Mouse (Mus musculus) midbrain, embryonic 10.5 days (tissue): ENCODE data around the gene Msx2. TPM values are rescaled to one million over a fixed set of nuclear protein-coding genes. Genes with fewer than 3 reads are reported as not detected.

Source experiments
- DNase-seq: peaks from one replicate; pipeline ENCODE4 v3.0.0-alpha.2; 2017; ENCODE audit warnings: low spot score
- H3K27ac ChIP-seq: fragments of 300-500 bp; sonication (generic); replicated peaks from 2 replicates; pipeline ENCODE4 v1.5.1; 2016; ENCODE audit warnings: mild to moderate bottlenecking
- H3K27me3 ChIP-seq: fragments of 300-500 bp; sonication (generic); 2 replicates; pipeline ENCODE4 v1.6.1; 2016; ENCODE audit warnings: low read depth, mild to moderate bottlenecking; ENCODE audit not compliant: poor library complexity, severe bottlenecking
- H3K36me3 ChIP-seq: fragments of 300-500 bp; sonication (generic); 2 replicates; pipeline ENCODE4 v1.6.1; 2016; ENCODE audit warnings: mild to moderate bottlenecking, moderate library complexity
- H3K4me1 ChIP-seq: fragments of 300-500 bp; sonication (generic); 2 replicates; pipeline ENCODE4 v1.6.1; 2016
- H3K4me3 ChIP-seq: fragments of 300-500 bp; sonication (generic); 2 replicates; pipeline ENCODE4 v1.5.1; 2016; ENCODE audit warnings: mild to moderate bottlenecking, moderate library complexity
- H3K9me3 ChIP-seq: fragments of 300-500 bp; sonication (generic); replicated peaks from 2 replicates; pipeline ENCODE4 v1.6.1; 2016; ENCODE audit warnings: mild to moderate bottlenecking
- WGBS: fragments of 180-500 bp; shearing (Covaris S2); methylation state at CpG from one replicate; pipeline ENCODE4 v1.1.7; 2016; 5-methylcytosine and 5-hydroxymethylcytosine counted together
- polyA plus RNA-seq: library from polyadenylated mRNA; unstranded; fragments of >200 nt; fragmentation: Nextera tagmentation; extraction: Ambion mirVana; gene quantifications from 2 replicates; pipeline ENCODE4 v1.2.1, GENCODE M21; 2016

Gene Msx2
- polyA plus RNA-seq, 1 experiment from 2014 or later, result 18.3 TPM

DNA sequence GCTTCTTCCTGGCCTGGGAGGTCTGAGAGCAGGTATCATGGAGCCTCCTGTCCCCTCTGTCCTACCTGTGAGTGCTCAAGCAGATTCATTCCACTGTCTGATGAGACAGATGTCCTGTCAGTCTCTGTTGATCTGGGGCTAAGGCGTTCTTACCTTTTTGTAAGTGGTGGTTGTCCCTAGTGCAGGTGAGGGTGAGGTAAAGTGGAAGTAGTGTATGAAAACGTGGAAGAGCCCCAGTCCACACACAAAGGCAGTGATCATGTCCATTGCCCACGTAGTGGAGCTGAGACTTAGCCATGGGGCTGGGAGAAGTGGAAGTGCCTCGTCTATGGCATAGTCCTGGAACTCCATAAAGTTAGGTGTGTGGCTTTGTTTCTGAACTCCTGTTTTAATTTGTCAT, 51.7 kb downstream of the Msx2 start:
- H3K36me3 ChIP-seq, result no peaks in the 10 kb centered on the region
- H3K4me3 ChIP-seq, result no peak overlapping the region
- H3K27me3 ChIP-seq, result no peaks in the 10 kb centered on the region
- H3K4me1 ChIP-seq, result 0 out of 2 replicates have a peak, but pooled peaks cover under 1% of the 10 kb centered on the region
- no peak overlapping the region for H3K27ac ChIP-seq
- no peaks in the 10 kb centered on the region for H3K9me3 ChIP-seq
- DNase-seq, result no peak
- WGBS, result 80% methylated on average over 4 of the region's 4 CpGs

- Histone ChIP-seq H3K4me3 (no peak overlapping the region), H3K9me3 (no peaks in the 10 kb centered on the region), H3K27me3 (no peaks in the 10 kb centered on the region), H3K27ac (no peak overlapping the region), H3K36me3 (no peaks in the 10 kb centered on the region), H3K4me1 (0 out of 2 replicates have a peak, but pooled peaks cover 4% of the 10 kb centered on the region)
- no peak for DNase-seq
- 77% methylated on average over 4 of the region's 4 CpGs for WGBS
Measured at GRCm38 (mm10) chr13:53420741-53421140, 52.1 kb downstream of the Msx2 start.

DNA sequence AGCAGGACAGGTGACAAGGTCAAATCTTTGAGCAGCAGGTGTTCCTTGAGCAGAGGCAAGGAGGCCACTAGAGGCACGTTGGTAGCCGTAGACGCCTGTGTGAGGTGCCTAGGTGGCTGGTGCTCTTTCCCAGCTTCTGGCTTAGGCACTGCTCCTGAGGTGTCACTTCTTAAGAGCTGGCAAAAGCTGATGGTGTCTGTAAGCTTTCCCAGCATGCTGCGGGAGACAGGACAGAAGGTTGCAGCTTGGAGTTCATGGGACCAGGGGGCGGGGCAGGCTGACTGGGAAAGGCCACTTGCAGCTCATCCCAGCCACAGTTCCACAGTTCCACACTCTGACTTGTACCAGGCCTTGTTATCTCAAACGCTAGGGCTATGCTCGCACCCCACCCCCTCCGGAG, 53.2 kb downstream of the Msx2 start:
- WGBS, result 80% methylated on average over 8 of the region's 8 CpGs

DNA sequence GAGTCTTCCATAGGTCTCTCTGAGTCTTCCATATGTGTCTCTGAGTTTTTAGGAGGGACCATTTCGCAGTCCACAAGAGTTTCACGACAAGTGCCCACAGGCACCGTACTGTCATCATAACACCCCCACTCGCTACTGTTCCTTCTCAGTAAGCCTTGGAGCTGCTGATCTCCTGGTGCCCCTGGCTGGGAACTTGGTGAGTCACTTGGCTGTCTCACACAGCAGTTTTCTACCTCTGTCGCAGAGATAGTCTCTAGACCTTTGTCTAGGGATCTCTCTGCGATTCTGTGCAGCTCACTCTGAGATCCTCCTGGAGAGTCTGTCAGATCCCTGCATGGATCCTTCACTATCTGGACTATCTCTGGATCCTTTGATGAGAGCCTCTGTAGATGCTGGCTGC, 55.2 kb downstream of the Msx2 start:
- Histone ChIP-seq H3K27ac (no peak overlapping the region), H3K9me3 (no peaks in the 10 kb centered on the region), H3K4me1 (0 out of 2 replicates have a peak, but pooled peaks cover 4% of the 10 kb centered on the region), H3K36me3 (no peaks in the 10 kb centered on the region), H3K27me3 (no peaks in the 10 kb centered on the region), H3K4me3 (no peak overlapping the region)
- no peak for DNase-seq
- 95% methylated on average over 6 of the region's 6 CpGs for WGBS

More for the DNA sequence above, 53.2 kb downstream of the Msx2 start:
- H3K9me3 ChIP-seq, result no peaks in the 10 kb centered on the region
- 0 out of 2 replicates have a peak, but pooled peaks cover 4% of the 10 kb centered on the region for H3K4me1 ChIP-seq
- no peak overlapping the region for H3K4me3 ChIP-seq
- H3K27me3 ChIP-seq, result no peaks in the 10 kb centered on the region
- H3K36me3 ChIP-seq, result no peaks in the 10 kb centered on the region
- H3K27ac ChIP-seq, result no peak overlapping the region
- DNase-seq, result no peak

Other genes starting within 250 kb of the Msx2 start
- 9.7 and 11.0 TPM in 2 replicates for gene Ror2, start 186.9 kb downstream of the Msx2 start, polyA plus RNA-seq
- 30.0 and 31.8 TPM in 2 replicates for gene Sptlc1, start 95.7 kb downstream of the Msx2 start, polyA plus RNA-seq